Mouse (Mus musculus) embryonic facial prominence, embryonic 15.5 days (tissue): ENCODE measurements around the gene H3f3a. TPM values are rescaled to one million over a fixed set of nuclear protein-coding genes. Genes with fewer than 3 reads are reported as not detected.

Experiments used
- ATAC-seq: fragments of 200-750 bp; cut with Nextera tagmentation; 2 replicates; pipeline ENCODE4 v1.8.0; 2017; ENCODE audit warnings: low read depth, moderate TSS enrichment; ENCODE audit not compliant: insufficient number of reproducible peaks, low FRiP score, low TSS enrichment
- H3K27ac ChIP-seq: fragments of 300-500 bp; sonication (generic); replicated peaks from 2 replicates; pipeline ENCODE4 v1.5.1; 2015; ENCODE audit warnings: mild to moderate bottlenecking, inconsistent platforms
- H3K27me3 ChIP-seq: fragments of 300-500 bp; sonication (generic); 2 replicates; pipeline ENCODE4 v1.6.1; 2015; ENCODE audit warnings: inconsistent platforms
- H3K36me3 ChIP-seq: fragments of 300-500 bp; sonication (generic); 2 replicates; pipeline ENCODE4 v1.6.1; 2015; ENCODE audit warnings: mild to moderate bottlenecking, inconsistent platforms
- H3K4me1 ChIP-seq: fragments of 300-500 bp; sonication (generic); 2 replicates; pipeline ENCODE4 v1.6.1; 2015; ENCODE audit warnings: inconsistent platforms
- H3K4me2 ChIP-seq: fragments of 300-500 bp; sonication (generic); replicated peaks from 2 replicates; pipeline ENCODE4 v1.6.1; 2015; ENCODE audit warnings: mild to moderate bottlenecking, inconsistent platforms
- H3K4me3 ChIP-seq: fragments of 300-500 bp; sonication (generic); replicated peaks from 2 replicates; pipeline ENCODE4 v1.5.1; 2015; ENCODE audit warnings: mild to moderate bottlenecking, inconsistent platforms
- H3K9ac ChIP-seq: fragments of 300-500 bp; sonication (generic); 2 replicates; pipeline ENCODE4 v1.6.1; 2015; ENCODE audit warnings: inconsistent platforms
- H3K9me3 ChIP-seq: fragments of 300-500 bp; sonication (generic); replicated peaks from 2 replicates; pipeline ENCODE4 v1.6.1; 2016; ENCODE audit warnings: inconsistent platforms
- WGBS: fragments of 180-500 bp; shearing (Covaris S2); methylation state at CpG from one replicate; pipeline ENCODE4 v1.1.7; 2015; 5-methylcytosine and 5-hydroxymethylcytosine counted together
- polyA plus RNA-seq: library from polyadenylated mRNA; unstranded; fragments of >200 nt; fragmentation: Nextera tagmentation; extraction: Ambion mirVana; gene quantifications from 2 replicates; pipeline ENCODE4 v1.2.1, GENCODE M21; 2015

The H3f3a gene
- polyA plus RNA-seq, 1 experiment from 2014 or later = 2,695 TPM

DNA sequence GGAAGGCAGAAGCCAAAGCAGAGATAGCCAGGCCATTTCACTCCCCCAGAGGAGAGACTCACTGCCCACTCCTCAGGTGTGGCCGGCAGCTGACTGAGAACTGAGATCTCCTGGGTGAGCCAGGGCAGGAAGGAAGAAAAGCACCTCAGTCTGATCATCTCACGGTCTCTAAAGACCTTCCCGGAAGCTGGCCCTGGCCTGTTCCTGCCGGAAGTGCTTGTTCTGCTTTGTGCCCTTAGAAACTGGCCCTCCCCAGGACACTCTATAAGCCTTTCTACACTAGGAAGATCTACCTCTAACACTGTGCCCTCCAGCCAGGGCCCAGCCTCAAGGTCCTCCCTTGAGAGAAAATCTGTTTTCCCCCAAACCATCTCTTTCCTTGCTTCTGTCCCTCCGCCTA, 42.4 kb downstream of the H3f3a start:
- Histone ChIP-seq H3K9me3 (no peaks in the 10 kb centered on the region), H3K36me3 (no peaks in the 10 kb centered on the region), H3K4me2 (no peak overlapping the region), H3K27me3 (no peaks in the 10 kb centered on the region), H3K9ac (no peak overlapping the region), H3K4me3 (no peak overlapping the region), H3K27ac (no peak overlapping the region), H3K4me1 (peaks cover 26% of the 10 kb centered on the region)
- 77% methylated on average over 5 of the region's 5 CpGs for WGBS
- no peak for ATAC-seq

DNA sequence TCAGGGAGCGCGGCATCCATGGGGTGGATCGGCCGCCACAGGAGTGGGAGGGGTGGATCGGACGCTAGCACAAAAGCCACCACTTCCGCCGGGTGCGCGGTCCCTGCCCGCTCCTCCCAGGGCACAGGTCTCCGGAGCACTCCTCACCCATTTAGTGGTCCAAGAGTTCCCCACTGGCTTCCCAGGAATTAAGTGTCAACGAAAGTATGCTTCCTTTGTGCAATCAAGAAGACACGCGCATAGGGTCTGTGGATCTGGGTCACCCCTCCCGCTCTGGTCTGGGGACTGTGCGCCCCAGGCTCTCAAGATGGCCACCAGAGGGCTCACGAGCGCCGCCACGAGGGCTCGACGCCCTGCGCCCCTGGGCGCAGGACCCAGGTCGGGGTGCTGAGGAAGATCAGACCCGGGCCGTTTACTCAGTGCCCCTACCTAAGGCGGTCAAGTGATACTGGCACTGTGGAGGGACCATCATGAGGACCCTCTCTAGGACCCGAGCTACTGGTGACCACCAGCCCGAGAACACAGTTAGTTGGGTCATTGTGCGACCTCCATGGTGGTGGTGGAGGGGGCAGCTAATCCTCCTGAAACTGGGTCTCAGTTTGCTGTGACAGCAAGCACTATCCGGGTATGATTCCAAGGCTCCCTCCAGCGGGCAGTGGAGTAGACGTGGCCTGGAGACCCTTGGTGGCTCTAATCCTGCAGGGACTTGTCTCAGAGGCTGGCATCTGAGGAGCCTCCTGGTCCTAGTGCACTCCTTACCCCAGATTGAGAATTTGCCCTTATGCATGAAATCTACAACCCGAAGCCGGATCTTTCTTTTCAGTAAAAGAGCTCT, 45.2 kb downstream of the H3f3a start:
- 3% methylated on average over 37 of the region's 37 CpGs for WGBS
- Histone ChIP-seq H3K27ac (peak overlapping the region; percentile 61), H3K4me1 (peaks cover 17% of the 10 kb centered on the region), H3K36me3 (no peaks in the 10 kb centered on the region), H3K9ac (peak overlapping the region; percentile 50), H3K27me3 (no peaks in the 10 kb centered on the region), H3K9me3 (no peaks in the 10 kb centered on the region), H3K4me2 (peak overlapping the region; percentile 83), H3K4me3 (peak overlapping the region; percentile 52)
- peak; percentile 85 for ATAC-seq

DNA sequence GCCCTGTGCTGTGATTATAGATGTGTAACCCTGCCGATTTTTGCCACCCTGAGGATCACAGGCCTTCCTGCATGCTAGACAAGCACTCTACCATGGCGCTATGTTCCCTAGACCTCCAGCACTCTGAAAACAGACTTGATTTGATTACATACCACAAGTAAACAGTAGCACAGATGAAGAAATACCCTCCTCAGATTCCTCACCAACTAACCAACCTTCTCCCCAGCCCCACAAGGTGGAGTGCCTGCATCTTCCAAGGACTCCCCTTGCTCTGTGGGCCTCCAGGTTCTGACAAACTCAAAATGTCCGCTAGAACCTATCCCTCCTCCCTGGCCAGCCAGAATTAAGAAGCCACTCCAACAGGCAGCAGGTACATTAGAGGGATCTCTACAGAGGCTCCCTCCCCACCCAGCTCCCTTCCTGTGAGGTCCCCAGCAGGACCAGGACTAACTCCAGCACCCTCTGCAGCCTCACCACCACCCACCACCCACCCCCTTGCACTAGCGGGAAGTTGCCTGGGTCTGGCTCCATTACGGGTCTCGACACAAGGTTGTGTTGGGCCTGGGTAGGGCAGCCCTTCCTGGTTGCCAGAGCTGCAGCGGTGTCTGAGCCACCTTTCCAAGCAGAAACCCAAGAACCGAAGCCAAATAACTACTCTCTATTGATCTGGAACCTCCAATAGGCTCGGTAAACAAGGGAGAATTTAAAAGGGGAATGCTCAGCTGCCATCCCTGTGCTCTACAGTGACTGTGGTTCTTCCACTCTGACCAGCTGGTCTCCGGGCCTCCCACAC, 46.0 kb downstream of the H3f3a start:
- Histone ChIP-seq H3K4me2 (peak overlapping the region; percentile 83), H3K4me3 (peak overlapping the region; percentile 52), H3K36me3 (no peaks in the 10 kb centered on the region), H3K27ac (peak overlapping the region; percentile 61), H3K9ac (peak overlapping the region; percentile 50), H3K27me3 (no peaks in the 10 kb centered on the region), H3K9me3 (no peaks in the 10 kb centered on the region), H3K4me1 (peaks cover 24% of the 10 kb centered on the region)
- 15% methylated on average over 10 of the region's 10 CpGs for WGBS
- ATAC-seq = peak; percentile 41; the same call in 1 of the 2 replicates

GRCm38 (mm10) chr1:180766557-180766956, 47.2 kb downstream of the H3f3a start:
- H3K9ac ChIP-seq = no peak overlapping the region
- 51% methylated on average over 5 of the region's 5 CpGs for WGBS
- H3K4me2 ChIP-seq = no peak overlapping the region
- H3K36me3 ChIP-seq = no peaks in the 10 kb centered on the region
- no peak overlapping the region for H3K4me3 ChIP-seq
- H3K27ac ChIP-seq = no peak overlapping the region
- H3K27me3 ChIP-seq = no peaks in the 10 kb centered on the region
- no peaks in the 10 kb centered on the region for H3K9me3 ChIP-seq
- peaks cover 24% of the 10 kb centered on the region for H3K4me1 ChIP-seq
- ATAC-seq = no peak

DNA sequence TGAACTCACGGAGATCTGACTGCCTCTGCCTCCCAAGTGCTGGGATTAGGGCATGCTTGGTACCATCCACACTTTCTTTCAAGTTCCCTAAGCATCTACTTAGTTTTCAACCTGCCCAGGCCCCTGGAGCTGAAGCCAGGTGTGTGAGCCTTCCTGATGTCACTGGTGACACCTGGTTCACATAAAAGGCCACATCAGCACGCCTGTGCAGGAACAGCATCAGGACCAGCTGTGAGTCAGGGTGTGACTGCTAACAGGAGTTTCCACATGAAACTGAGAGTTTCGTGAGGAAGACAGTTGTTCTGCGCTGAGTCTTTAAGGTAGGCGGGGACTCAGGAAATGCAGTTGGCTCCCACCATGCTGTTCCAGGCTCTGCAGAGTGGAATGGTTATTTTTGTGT, 48.4 kb downstream of the H3f3a start:
- Histone ChIP-seq H3K9ac (no peak overlapping the region), H3K4me2 (no peak overlapping the region), H3K36me3 (no peaks in the 10 kb centered on the region), H3K27me3 (no peaks in the 10 kb centered on the region), H3K4me1 (peaks cover 24% of the 10 kb centered on the region), H3K9me3 (no peaks in the 10 kb centered on the region), H3K4me3 (no peak overlapping the region), H3K27ac (no peak overlapping the region)
- WGBS = 68% methylated on average over 5 of the region's 5 CpGs
- no peak for ATAC-seq

DNA sequence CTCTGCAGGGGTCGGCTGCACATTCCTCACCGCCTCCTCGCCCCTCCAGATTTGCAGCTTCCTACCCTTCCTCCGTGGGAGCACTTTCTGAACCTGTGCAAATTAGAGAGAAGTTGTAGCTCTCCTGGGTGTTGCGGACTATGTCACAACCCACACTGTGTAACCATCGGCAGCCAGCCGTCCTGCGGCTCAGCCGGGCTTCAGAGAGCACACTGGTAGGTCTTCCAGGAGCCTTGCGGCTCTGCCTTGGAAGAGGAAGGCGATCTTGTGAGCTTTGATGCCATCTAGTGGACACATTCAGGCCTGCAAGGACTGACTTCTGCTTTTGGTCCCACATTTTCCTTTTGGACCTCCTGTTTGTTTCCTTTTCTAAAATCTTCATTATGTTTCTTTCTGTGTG, 49.9 kb downstream of the H3f3a start:
- peak; percentile 66 for ATAC-seq
- WGBS = 2% methylated on average over 11 of the region's 11 CpGs
- Histone ChIP-seq H3K4me3 (peak overlapping the region; percentile 38), H3K27me3 (no peaks in the 10 kb centered on the region), H3K9ac (0 out of 2 replicates have a peak overlapping the region, but pooled peaks have one; percentile 18), H3K9me3 (no peaks in the 10 kb centered on the region), H3K27ac (no peak overlapping the region), H3K4me1 (peaks cover 24% of the 10 kb centered on the region), H3K4me2 (peak overlapping the region; percentile 70), H3K36me3 (no peaks in the 10 kb centered on the region)

DNA sequence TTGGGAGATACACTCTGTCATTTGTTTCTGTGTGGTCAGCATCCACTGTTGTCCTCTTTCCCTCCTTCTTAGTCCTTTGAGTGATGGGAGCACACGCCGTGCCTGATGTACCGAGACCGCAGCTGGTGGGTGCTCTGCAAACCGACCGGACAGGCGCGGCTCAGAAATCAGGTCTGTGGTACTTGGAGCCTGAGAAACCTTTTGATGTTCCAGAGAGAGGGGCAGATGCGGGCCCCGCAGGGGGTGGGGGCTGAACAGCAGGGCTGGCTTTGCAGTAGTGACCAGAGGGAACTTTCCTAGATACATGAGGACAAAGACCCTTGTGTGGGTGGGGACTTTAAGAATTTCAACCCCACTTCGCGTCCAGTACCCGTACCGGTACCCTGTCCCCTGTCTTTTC, 50.4 kb downstream of the H3f3a start:
- no peaks in the 10 kb centered on the region for H3K36me3 ChIP-seq
- no peaks in the 10 kb centered on the region for H3K9me3 ChIP-seq
- peaks cover 21% of the 10 kb centered on the region for H3K4me1 ChIP-seq
- H3K4me3 ChIP-seq = peak overlapping the region; percentile 38
- no peak for ATAC-seq
- 6% methylated on average over 14 of the region's 14 CpGs for WGBS
- H3K27ac ChIP-seq = peak overlapping the region; percentile 35
- peak overlapping the region; percentile 70 for H3K4me2 ChIP-seq
- H3K9ac ChIP-seq = peak overlapping the region; percentile 18; the same call in 1 of the 2 replicates
- H3K27me3 ChIP-seq = no peaks in the 10 kb centered on the region

DNA sequence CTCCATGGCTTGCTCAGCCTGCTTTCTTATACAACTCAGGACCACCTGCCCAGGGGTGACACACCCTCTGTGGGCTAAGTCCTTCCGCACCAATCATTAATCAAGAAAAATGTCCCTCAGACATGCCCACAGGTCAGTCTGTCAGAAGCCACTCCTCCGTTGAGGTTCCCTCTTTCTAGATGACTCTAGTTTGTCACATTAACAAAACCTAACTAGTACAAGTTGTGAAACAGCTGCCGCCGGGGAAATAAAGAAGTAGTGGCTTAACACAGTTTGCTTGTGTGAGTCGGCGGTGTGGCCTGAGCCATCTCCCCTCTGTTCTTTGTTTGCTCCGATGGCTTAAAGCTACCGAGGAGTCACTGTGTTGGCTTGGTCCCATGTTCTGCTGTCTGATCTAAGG, 51.1 kb downstream of the H3f3a start:
- 67% methylated on average over 8 of the region's 8 CpGs for WGBS
- Histone ChIP-seq H3K27me3 (no peaks in the 10 kb centered on the region), H3K4me2 (no peak overlapping the region), H3K36me3 (no peaks in the 10 kb centered on the region), H3K4me3 (no peak overlapping the region), H3K9me3 (no peaks in the 10 kb centered on the region), H3K9ac (no peak overlapping the region), H3K4me1 (peaks cover 15% of the 10 kb centered on the region), H3K27ac (peak overlapping the region; percentile 35)
- ATAC-seq = no peak

DNA sequence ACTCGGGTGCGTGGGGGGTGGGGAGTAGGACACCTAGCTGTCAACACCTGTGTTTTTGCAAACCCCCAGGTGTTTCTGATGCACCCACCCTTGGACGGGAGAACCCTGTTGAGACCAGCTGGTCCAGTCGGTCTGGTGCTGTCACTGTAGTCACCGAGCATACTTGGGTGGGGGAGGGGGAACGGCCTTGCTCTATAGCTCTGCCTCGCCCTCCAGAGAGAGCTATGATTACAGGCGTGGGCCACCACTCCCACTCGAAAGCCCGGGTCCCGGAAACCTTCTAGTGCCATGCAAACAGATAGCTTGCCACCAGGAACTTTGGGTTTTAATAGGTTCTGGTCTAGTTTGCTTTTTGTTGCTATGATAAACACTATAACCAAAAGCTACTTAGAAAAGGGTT, 51.6 kb downstream of the H3f3a start:
- Histone ChIP-seq H3K4me2 (no peak overlapping the region), H3K4me1 (peaks cover 10% of the 10 kb centered on the region), H3K27ac (peak overlapping the region; percentile 35), H3K4me3 (no peak overlapping the region), H3K9ac (no peak overlapping the region), H3K27me3 (no peaks in the 10 kb centered on the region), H3K36me3 (no peaks in the 10 kb centered on the region), H3K9me3 (no peaks in the 10 kb centered on the region)
- 61% methylated on average over 11 of the region's 11 CpGs for WGBS
- no peak for ATAC-seq

DNA sequence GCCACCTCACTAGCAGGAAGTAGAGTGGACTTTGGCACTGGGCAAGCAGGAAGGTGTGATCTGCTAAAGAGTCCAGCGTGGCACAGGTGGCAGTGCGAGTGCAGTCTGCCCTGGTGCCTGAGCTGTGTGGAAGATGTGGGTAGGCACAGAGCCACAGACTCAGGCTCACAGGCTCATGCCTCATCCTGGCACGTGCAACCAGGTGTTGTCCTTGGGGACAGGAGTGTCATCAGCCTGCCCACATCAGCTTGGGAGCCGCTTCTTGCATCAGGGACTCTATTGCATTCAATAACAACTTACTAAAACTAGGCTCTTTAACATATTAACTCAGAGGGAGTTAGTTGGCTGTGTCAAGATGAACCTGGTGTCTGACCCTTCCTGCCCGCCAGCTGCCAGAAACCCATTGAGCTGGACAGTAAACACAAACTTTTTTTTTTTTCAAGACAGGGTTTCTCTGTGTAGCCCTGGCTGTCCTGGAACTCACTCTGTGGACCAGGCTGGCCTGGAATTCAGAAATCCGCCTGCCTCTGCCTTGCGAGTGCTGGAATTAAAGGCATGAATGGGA, 55.7 kb downstream of the H3f3a start:
- no peak overlapping the region for H3K27ac ChIP-seq
- H3K27me3 ChIP-seq = no peaks in the 10 kb centered on the region
- no peak for ATAC-seq
- H3K9ac ChIP-seq = no peak overlapping the region
- 90% methylated on average over 7 of the region's 7 CpGs for WGBS
- H3K4me1 ChIP-seq = 0 out of 2 replicates have a peak, but pooled peaks cover 2% of the 10 kb centered on the region
- H3K4me3 ChIP-seq = no peak overlapping the region
- H3K4me2 ChIP-seq = no peak overlapping the region
- H3K36me3 ChIP-seq = peaks cover 17% of the 10 kb centered on the region
- H3K9me3 ChIP-seq = no peaks in the 10 kb centered on the region

GRCm38 (mm10) chr1:180757252-180757955, 56.3 kb downstream of the H3f3a start:
- ATAC-seq = no peak
- Histone ChIP-seq H3K36me3 (peaks cover 23% of the 10 kb centered on the region), H3K9me3 (no peaks in the 10 kb centered on the region), H3K4me3 (no peak overlapping the region), H3K4me2 (no peak overlapping the region), H3K4me1 (no peaks in the 10 kb centered on the region), H3K9ac (no peak overlapping the region), H3K27me3 (no peaks in the 10 kb centered on the region), H3K27ac (no peak overlapping the region)
- WGBS = 89% methylated on average over 3 of the region's 3 CpGs
